Mouse (Mus musculus) spleen, adult 2 months (tissue): ENCODE results near the gene Iffo2. TPM values are rescaled to one million over a fixed set of nuclear protein-coding genes. Genes with fewer than 3 reads are reported as not detected.

Experiments used
- DNase-seq, 2 experiments: peaks; one replicate each; pipeline versions ENCODE4 v3.0.0 to v3.0.0-alpha.2; 2012 to 2021; ENCODE audit warnings: low spot score in 2 of 2, low read depth in 1 of 2
- H3K27ac ChIP-seq: fragments of 200-500 bp; 2 replicates; pipeline ENCODE4 v1.5.1; 2012; ENCODE audit warnings: low read length, inconsistent platforms; ENCODE audit not compliant: insufficient read depth
- H3K27me3 ChIP-seq: fragments of 200-500 bp; 2 replicates; pipeline ENCODE4 v1.6.1; 2012; ENCODE audit warnings: mild to moderate bottlenecking, moderate library complexity, low read length, inconsistent platforms; ENCODE audit not compliant: control insufficient read depth, insufficient read depth
- H3K36me3 ChIP-seq: fragments of 200-500 bp; 2 replicates; pipeline ENCODE4 v1.6.1; 2012; ENCODE audit warnings: mild to moderate bottlenecking, low read length, inconsistent platforms; ENCODE audit not compliant: control insufficient read depth, insufficient read depth
- H3K4me1 ChIP-seq: fragments of 200-500 bp; 2 replicates; pipeline ENCODE4 v1.6.1; 2011; ENCODE audit warnings: inconsistent platforms; ENCODE audit not compliant: control insufficient read depth, insufficient read depth, insufficient read length
- H3K4me3 ChIP-seq: fragments of 200-500 bp; 2 replicates; pipeline ENCODE4 v1.5.1; 2011; ENCODE audit warnings: mild to moderate bottlenecking, inconsistent platforms; ENCODE audit not compliant: insufficient read depth, insufficient read length; ENCODE audit errors: extremely low read depth
- CTCF ChIP-seq: fragments of 200-500 bp; IDR thresholded peaks from 2 replicates; pipeline ENCODE4 v1.5.1; 2011; ENCODE audit warnings: mild to moderate bottlenecking, inconsistent platforms; ENCODE audit not compliant: insufficient read depth, insufficient read length, insufficient replicate concordance; ENCODE audit errors: extremely low read depth
- POLR2A ChIP-seq: fragments of 200-500 bp; IDR thresholded peaks from 2 replicates; pipeline ENCODE4 v1.6.1; 2011; ENCODE audit warnings: low read depth, low read length, inconsistent platforms
- WGBS: fragments of 180-500 bp; shearing (Covaris S2); methylation state at CpG from one replicate; pipeline ENCODE4 v1.1.7; 2018; 5-methylcytosine and 5-hydroxymethylcytosine counted together
- polyA plus RNA-seq: library from polyadenylated mRNA; depleted of rRNA; stranded (reverse); fragments of >200 nt; gene quantifications from 2 replicates; pipeline ENCODE4 v1.2.3, GENCODE M21; 2012

The Iffo2 gene
- polyA plus RNA-seq, 1 experiment: 3.5 TPM

- WGBS: 88% methylated on average over 11 of the region's 11 CpGs
- DNase-seq: no peak
- Histone ChIP-seq H3K27me3 (no peaks in the 10 kb centered on the region), H3K4me3 (no peak overlapping the region), H3K4me1 (no peaks in the 10 kb centered on the region; the same call in 1 of the 2 replicates), H3K36me3 (no peaks in the 10 kb centered on the region), H3K27ac (no peak overlapping the region)
- TF ChIP-seq CTCF (no peak), POLR2A (no peak)
These were observed 24.9 kb downstream of the Iffo2 start for GRCm38 (mm10) chr4:139555235-139555634.

- H3K27ac ChIP-seq: no peak overlapping the region
- TF ChIP-seq POLR2A (no peak), CTCF (no peak)
- 67% methylated on average over 19 of the region's 19 CpGs for WGBS
- no peaks in the 10 kb centered on the region; the same call in 1 of the 2 replicates for H3K4me1 ChIP-seq
- no peaks in the 10 kb centered on the region for H3K27me3 ChIP-seq
- no peak overlapping the region for H3K4me3 ChIP-seq
- no peaks in the 10 kb centered on the region for H3K36me3 ChIP-seq
- no peak for DNase-seq
These were observed 25.6 kb downstream of the Iffo2 start for GRCm38 (mm10) chr4:139555951-139556350.

GRCm38 (mm10) chr4:139568361-139568760 is 38.0 kb downstream of the Iffo2 start:
- no peak overlapping the region for H3K27ac ChIP-seq
- H3K4me1 ChIP-seq: no peaks in the 10 kb centered on the region
- TF ChIP-seq POLR2A (no peak), CTCF (no peak)
- WGBS: 80% methylated on average over 15 of the region's 15 CpGs
- DNase-seq: no peak
- no peak overlapping the region for H3K4me3 ChIP-seq
- no peaks in the 10 kb centered on the region for H3K27me3 ChIP-seq
- no peaks in the 10 kb centered on the region for H3K36me3 ChIP-seq

GRCm38 (mm10) chr4:139570756-139571155 is 40.4 kb downstream of the Iffo2 start:
- DNase-seq: no peak
- WGBS: 56% methylated on average over 10 of the region's 10 CpGs
- peaks cover 5% of the 10 kb centered on the region; the same call in 1 of the 2 replicates for H3K4me1 ChIP-seq

GRCm38 (mm10) chr4:139572928-139573512 is 42.7 kb downstream of the Iffo2 start:
- Histone ChIP-seq H3K4me1 (peaks cover 5% of the 10 kb centered on the region; the same call in 1 of the 2 replicates), H3K27me3 (0 out of 2 replicates have a peak, but pooled peaks cover 4% of the 10 kb centered on the region), H3K36me3 (no peaks in the 10 kb centered on the region), H3K27ac (no peak overlapping the region), H3K4me3 (no peak overlapping the region)
- 77% methylated on average over 12 of the region's 12 CpGs for WGBS
- DNase-seq: no peak
- no peak for TF ChIP-seq POLR2A
- no peak for TF ChIP-seq CTCF

More at GRCm38 (mm10) chr4:139570756-139571155, 40.4 kb downstream of the Iffo2 start:
- Histone ChIP-seq H3K4me3 (no peak overlapping the region), H3K27ac (no peak overlapping the region), H3K27me3 (0 out of 2 replicates have a peak, but pooled peaks cover 3% of the 10 kb centered on the region), H3K36me3 (no peaks in the 10 kb centered on the region)
- no peak for TF ChIP-seq POLR2A

GRCm38 (mm10) chr4:139574156-139574798 is 43.9 kb downstream of the Iffo2 start:
- DNase-seq: peak; percentile 98
- H3K36me3 ChIP-seq: no peaks in the 10 kb centered on the region
- TF ChIP-seq CTCF (0 out of 2 replicates have a peak, but pooled peaks have one; percentile 18), POLR2A (peak; percentile 84)
- peaks cover 5% of the 10 kb centered on the region; the same call in 1 of the 2 replicates for H3K4me1 ChIP-seq
- peak overlapping the region; percentile 62; the same call in 1 of the 2 replicates for H3K27ac ChIP-seq
- H3K27me3 ChIP-seq: 0 out of 2 replicates have a peak, but pooled peaks cover 4% of the 10 kb centered on the region
- peak overlapping the region; percentile 73 for H3K4me3 ChIP-seq
- under 1% methylated on average over 46 of the region's 52 CpGs for WGBS
